Mouse (Mus musculus) megakaryocyte, embryonic 14.5 days (primary cell): ENCODE measurements around the gene Casp12. TPM values are rescaled to one million over a fixed set of nuclear protein-coding genes. Genes with fewer than 3 reads are reported as not detected.
"Not testable (repeated sequence)": the region's sequence is repeated elsewhere in the genome, so short reads cannot be mapped to it uniquely, and the experiment has no call there.

ENCODE experiments used
- H3K27me3 ChIP-seq: replicated peaks from 2 replicates; pipeline ENCODE3; 2012; ENCODE audit warnings: inconsistent platforms
- H3K36me3 ChIP-seq: replicated peaks from 2 replicates; pipeline ENCODE3; 2012; ENCODE audit warnings: low read length, inconsistent platforms, mixed read lengths
- H3K4me1 ChIP-seq: 2 replicates; pipeline ENCODE4 v1.6.1; 2012; ENCODE audit warnings: inconsistent platforms
- H3K4me3 ChIP-seq: replicated peaks from 2 replicates; pipeline ENCODE3; 2012; ENCODE audit warnings: moderate library complexity, mild to moderate bottlenecking, inconsistent platforms
- H3K9me3 ChIP-seq: 2 replicates; pipeline ENCODE4 v1.6.1; 2012; ENCODE audit warnings: inconsistent platforms
- FLI1 ChIP-seq: IDR thresholded peaks from 2 replicates; pipeline ENCODE4 v1.6.1; 2012; ENCODE audit warnings: low read length, inconsistent platforms, mixed read lengths
- GATA1 ChIP-seq: IDR thresholded peaks from 3 replicates; pipeline ENCODE4 v1.6.1; 2012; ENCODE audit warnings: mixed read lengths, low read length, inconsistent platforms, borderline replicate concordance
- polyA plus RNA-seq: library from polyadenylated mRNA; stranded (reverse); fragments of >175 nt; gene quantifications from 2 replicates; pipeline ENCODE4 v1.2.3, GENCODE M21; 2012; ENCODE audit warnings: low replicate concordance; ENCODE audit not compliant: insufficient read depth

Gene Casp12
- polyA plus RNA-seq, 1 experiment = 0.17 TPM

- peak; percentile 67; the same call in 1 of the 3 replicates for TF ChIP-seq GATA1
- TF ChIP-seq FLI1 = 0 out of 2 replicates have a peak, but pooled peaks have one; percentile 7
- H3K27me3 ChIP-seq = no peaks in the 10 kb centered on the region
- H3K9me3 ChIP-seq = peaks cover 14% of the 10 kb centered on the region
- peak overlapping the region; percentile 16 for H3K4me3 ChIP-seq
- no peaks in the 10 kb centered on the region for H3K36me3 ChIP-seq
- H3K4me1 ChIP-seq = peaks cover 21% of the 10 kb centered on the region
Measured at GRCm38 (mm10) chr9:5343092-5343491, 2.1 kb upstream of the Casp12 start.

GRCm38 (mm10) chr9:5344090-5344489 lies 1.1 kb upstream of the Casp12 start:
- TF ChIP-seq FLI1 (no peak), GATA1 (no peak)
- H3K36me3 ChIP-seq = no peaks in the 10 kb centered on the region
- no peaks in the 10 kb centered on the region for H3K27me3 ChIP-seq
- H3K4me1 ChIP-seq = peaks cover 21% of the 10 kb centered on the region
- no peak overlapping the region for H3K4me3 ChIP-seq
- peaks cover 14% of the 10 kb centered on the region for H3K9me3 ChIP-seq

- TF ChIP-seq FLI1 = no peak
- no peak for TF ChIP-seq GATA1
- H3K4me1 ChIP-seq = peaks cover 24% of the 10 kb centered on the region
- no peak overlapping the region for H3K4me3 ChIP-seq
- no peaks in the 10 kb centered on the region for H3K36me3 ChIP-seq
- peaks cover 14% of the 10 kb centered on the region for H3K9me3 ChIP-seq
- H3K27me3 ChIP-seq = no peaks in the 10 kb centered on the region
Measured at GRCm38 (mm10) chr9:5347381-5347780, 2.2 kb downstream of the Casp12 start.

GRCm38 (mm10) chr9:5353673-5354072 lies 8.4 kb downstream of the Casp12 start:
- TF ChIP-seq FLI1 = no peak
- no peak for TF ChIP-seq GATA1
- Histone ChIP-seq H3K4me1 (peaks cover 3% of the 10 kb centered on the region; the same call in 1 of the 2 replicates), H3K4me3 (no peak overlapping the region)

GRCm38 (mm10) chr9:5356801-5357200 lies 11.6 kb downstream of the Casp12 start:
- H3K9me3 ChIP-seq = no peaks in the 10 kb centered on the region
- TF ChIP-seq FLI1 = no peak
- no peak overlapping the region for H3K4me3 ChIP-seq
- H3K36me3 ChIP-seq = no peaks in the 10 kb centered on the region
- no peaks in the 10 kb centered on the region for H3K4me1 ChIP-seq
- no peaks in the 10 kb centered on the region for H3K27me3 ChIP-seq

More at GRCm38 (mm10) chr9:5353673-5354072, 8.4 kb downstream of the Casp12 start:
- no peaks in the 10 kb centered on the region for H3K9me3 ChIP-seq
- no peaks in the 10 kb centered on the region for H3K27me3 ChIP-seq
- H3K36me3 ChIP-seq = no peaks in the 10 kb centered on the region

- H3K4me3 ChIP-seq = no peak overlapping the region
- TF ChIP-seq FLI1 (no peak), GATA1 (no peak)
Measured at GRCm38 (mm10) chr9:5393561-5393960, 48.3 kb downstream of the Casp12 start.

GRCm38 (mm10) chr9:5395861-5396260 lies 50.6 kb downstream of the Casp12 start:
- not testable (repeated sequence) for H3K27me3 ChIP-seq, H3K4me3 ChIP-seq, H3K36me3 ChIP-seq, H3K4me1 ChIP-seq
- H3K9me3 ChIP-seq = peaks cover 24% of the 10 kb centered on the region

More at GRCm38 (mm10) chr9:5393561-5393960, 48.3 kb downstream of the Casp12 start:
- Histone ChIP-seq H3K9me3 (peaks cover 20% of the 10 kb centered on the region), H3K27me3 (no peaks in the 10 kb centered on the region), H3K36me3 (no peaks in the 10 kb centered on the region), H3K4me1 (0 out of 2 replicates have a peak, but pooled peaks cover 4% of the 10 kb centered on the region)

- TF ChIP-seq GATA1 (no peak), FLI1 (no peak)
Measured at GRCm38 (mm10) chr9:5410988-5411568, 65.8 kb downstream of the Casp12 start.

GRCm38 (mm10) chr9:5412446-5413111 lies 67.3 kb downstream of the Casp12 start:
- Histone ChIP-seq H3K9me3 (no peaks in the 10 kb centered on the region), H3K4me1 (no peaks in the 10 kb centered on the region), H3K27me3 (no peaks in the 10 kb centered on the region), H3K36me3 (no peaks in the 10 kb centered on the region), H3K4me3 (no peak overlapping the region)
- TF ChIP-seq GATA1 (no peak), FLI1 (no peak)

More at GRCm38 (mm10) chr9:5410988-5411568, 65.8 kb downstream of the Casp12 start:
- Histone ChIP-seq H3K36me3 (no peaks in the 10 kb centered on the region), H3K4me1 (no peaks in the 10 kb centered on the region), H3K9me3 (no peaks in the 10 kb centered on the region), H3K4me3 (no peak overlapping the region), H3K27me3 (no peaks in the 10 kb centered on the region)

GRCm38 (mm10) chr9:5417871-5418270 lies 72.6 kb downstream of the Casp12 start:
- Histone ChIP-seq H3K9me3 (no peaks in the 10 kb centered on the region), H3K27me3 (no peaks in the 10 kb centered on the region), H3K4me1 (no peaks in the 10 kb centered on the region), H3K4me3 (no peak overlapping the region), H3K36me3 (no peaks in the 10 kb centered on the region)
- no peak for TF ChIP-seq FLI1
- no peak for TF ChIP-seq GATA1

Other genes starting within 250 kb of the Casp12 start
- gene Casp1, start 46.9 kb upstream of the Casp12 start, polyA plus RNA-seq = 1.1 TPM in 1 of 2 replicates, not detected in the other
- gene Casp4, start 36.6 kb upstream of the Casp12 start, polyA plus RNA-seq = 3.7 and 8.7 TPM in 2 replicates